Mouse (Mus musculus): ENCODE data around the gene Kcnip4. TPM values are rescaled to one million over a fixed set of nuclear protein-coding genes. Genes with fewer than 3 reads are reported as not detected.

Kcnip4 gene
- polyA plus RNA-seq, 1 experiment, result not detected

DNA sequence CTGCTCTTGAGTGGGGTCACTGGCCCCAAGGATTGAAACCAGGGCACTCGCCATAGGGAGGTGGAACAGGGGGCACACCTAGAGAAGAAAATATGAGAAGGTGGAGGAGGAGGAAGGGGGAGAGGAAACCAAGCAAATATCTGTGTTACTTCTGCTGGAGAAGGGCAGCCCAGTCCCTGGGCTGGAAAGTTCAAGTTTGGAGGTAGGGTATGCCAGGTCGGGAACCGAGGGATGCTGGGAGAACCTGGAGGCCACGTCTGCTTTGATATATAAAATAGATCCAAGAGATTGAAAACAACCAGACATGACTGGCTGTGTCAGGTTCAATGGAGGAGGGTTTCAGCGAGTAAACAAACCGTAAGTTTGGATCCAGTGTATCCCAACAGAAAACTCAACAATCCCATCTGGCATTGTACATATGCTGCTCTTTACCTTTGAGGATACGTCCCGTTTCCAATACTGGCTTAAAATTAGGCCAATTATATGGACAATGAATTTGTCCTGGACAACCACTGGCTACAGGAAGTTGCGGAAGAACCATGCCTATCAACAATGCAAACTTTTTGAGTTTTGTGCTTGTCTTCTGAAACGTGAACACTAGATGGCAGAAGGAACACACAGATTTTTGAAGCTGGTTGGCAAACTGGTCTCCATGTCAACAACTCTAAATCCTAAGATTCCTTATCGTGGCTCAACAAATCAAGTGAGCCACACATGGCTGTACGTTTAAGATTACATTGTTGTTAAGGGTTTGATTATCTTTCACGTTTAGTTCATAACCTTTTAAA, 155.9 kb downstream of the Kcnip4 start:
- H3K27ac ChIP-seq (ENCODE audit: insufficient read depth, low read length), result no peak overlapping the region
- no peak for TF ChIP-seq POLR2A (IDR thresholded peaks at IDR 0.05; ENCODE audit: low read depth, low read length)
- no peak for TF ChIP-seq CTCF (IDR thresholded peaks at IDR 0.05; ENCODE audit: extremely low read depth, insufficient read depth, insufficient read length, insufficient replicate concordance)
- no peaks in the 10 kb centered on the region for H3K27me3 ChIP-seq (ENCODE audit: control insufficient read depth, insufficient read depth, low read length)
- H3K36me3 ChIP-seq (ENCODE audit: control insufficient read depth, insufficient read depth, low read length), result no peaks in the 10 kb centered on the region
- H3K4me1 ChIP-seq (ENCODE audit: control insufficient read depth, insufficient read depth, insufficient read length), result no peaks in the 10 kb centered on the region
- H3K4me3 ChIP-seq (ENCODE audit: extremely low read depth, insufficient read depth, insufficient read length), result no peak overlapping the region
- DNase-seq (ENCODE audit: low read depth in 1 of 2, low spot score in 2 of 2), result no peak
- 48% methylated on average over 13 of the region's 13 CpGs for WGBS

DNA sequence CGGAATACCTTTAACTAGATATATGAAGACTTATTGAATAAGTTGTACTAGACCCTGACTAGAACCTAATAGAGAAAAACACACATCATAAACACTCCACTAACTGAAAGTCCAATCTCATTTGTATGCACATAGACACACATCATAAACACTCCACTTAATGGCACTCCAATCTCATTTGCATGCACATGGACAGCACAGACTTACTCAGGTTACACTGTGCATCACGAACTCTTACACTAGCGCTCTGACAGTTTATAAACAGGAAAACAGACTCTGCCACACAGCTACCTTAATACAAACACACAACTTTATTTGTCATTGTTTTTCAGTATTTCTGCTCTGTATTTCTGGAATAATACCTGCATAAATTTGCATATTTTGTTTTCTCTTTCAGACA, 168.3 kb downstream of the Kcnip4 start:
- no peak overlapping the region for H3K4me3 ChIP-seq (ENCODE audit: extremely low read depth, insufficient read depth, insufficient read length)
- H3K27ac ChIP-seq (ENCODE audit: insufficient read depth, low read length), result no peak overlapping the region
- no peaks in the 10 kb centered on the region for H3K4me1 ChIP-seq (ENCODE audit: control insufficient read depth, insufficient read depth, insufficient read length)
- no peaks in the 10 kb centered on the region for H3K27me3 ChIP-seq (ENCODE audit: control insufficient read depth, insufficient read depth, low read length)
- DNase-seq (ENCODE audit: low read depth in 1 of 2, low spot score in 2 of 2), result no peak
- 83% methylated on average over 3 of the region's 3 CpGs for WGBS
- no peaks in the 10 kb centered on the region for H3K36me3 ChIP-seq (ENCODE audit: control insufficient read depth, insufficient read depth, low read length)
- TF ChIP-seq CTCF (IDR thresholded peaks at IDR 0.05; ENCODE audit: extremely low read depth, insufficient read depth, insufficient read length, insufficient replicate concordance), result no peak
- TF ChIP-seq POLR2A (IDR thresholded peaks at IDR 0.05; ENCODE audit: low read depth, low read length), result no peak

DNA sequence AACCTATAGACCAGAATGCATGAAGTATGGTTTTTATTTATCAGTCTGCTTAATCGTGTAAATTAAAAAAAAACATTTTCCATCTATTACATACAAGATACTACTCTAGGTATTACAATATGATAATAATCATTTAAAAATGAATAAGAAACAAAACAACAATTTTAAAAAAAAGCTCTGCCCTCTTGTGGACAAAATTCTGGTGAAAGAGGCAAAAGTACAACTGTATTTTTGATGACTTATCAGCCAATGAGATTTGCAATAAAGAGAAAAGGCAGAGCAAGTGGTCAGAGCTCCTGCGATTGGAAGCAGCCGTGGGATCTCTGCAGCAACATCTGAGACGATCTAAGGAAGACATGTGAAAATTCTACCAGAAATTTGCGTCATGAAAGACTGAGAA, 172.6 kb downstream of the Kcnip4 start:
- Histone ChIP-seq H3K27me3 (ENCODE audit: control insufficient read depth, insufficient read depth, low read length) (no peaks in the 10 kb centered on the region), H3K4me3 (ENCODE audit: extremely low read depth, insufficient read depth, insufficient read length) (no peak overlapping the region), H3K36me3 (ENCODE audit: control insufficient read depth, insufficient read depth, low read length) (no peaks in the 10 kb centered on the region), H3K4me1 (ENCODE audit: control insufficient read depth, insufficient read depth, insufficient read length) (no peaks in the 10 kb centered on the region), H3K27ac (ENCODE audit: insufficient read depth, low read length) (no peak overlapping the region)
- 79% methylated on average over 5 of the region's 5 CpGs for WGBS
- DNase-seq (ENCODE audit: low read depth in 1 of 2, low spot score in 2 of 2), result no peak
- TF ChIP-seq CTCF (IDR thresholded peaks at IDR 0.05; ENCODE audit: extremely low read depth, insufficient read depth, insufficient read length, insufficient replicate concordance), result no peak
- no peak for TF ChIP-seq POLR2A (IDR thresholded peaks at IDR 0.05; ENCODE audit: low read depth, low read length)

DNA sequence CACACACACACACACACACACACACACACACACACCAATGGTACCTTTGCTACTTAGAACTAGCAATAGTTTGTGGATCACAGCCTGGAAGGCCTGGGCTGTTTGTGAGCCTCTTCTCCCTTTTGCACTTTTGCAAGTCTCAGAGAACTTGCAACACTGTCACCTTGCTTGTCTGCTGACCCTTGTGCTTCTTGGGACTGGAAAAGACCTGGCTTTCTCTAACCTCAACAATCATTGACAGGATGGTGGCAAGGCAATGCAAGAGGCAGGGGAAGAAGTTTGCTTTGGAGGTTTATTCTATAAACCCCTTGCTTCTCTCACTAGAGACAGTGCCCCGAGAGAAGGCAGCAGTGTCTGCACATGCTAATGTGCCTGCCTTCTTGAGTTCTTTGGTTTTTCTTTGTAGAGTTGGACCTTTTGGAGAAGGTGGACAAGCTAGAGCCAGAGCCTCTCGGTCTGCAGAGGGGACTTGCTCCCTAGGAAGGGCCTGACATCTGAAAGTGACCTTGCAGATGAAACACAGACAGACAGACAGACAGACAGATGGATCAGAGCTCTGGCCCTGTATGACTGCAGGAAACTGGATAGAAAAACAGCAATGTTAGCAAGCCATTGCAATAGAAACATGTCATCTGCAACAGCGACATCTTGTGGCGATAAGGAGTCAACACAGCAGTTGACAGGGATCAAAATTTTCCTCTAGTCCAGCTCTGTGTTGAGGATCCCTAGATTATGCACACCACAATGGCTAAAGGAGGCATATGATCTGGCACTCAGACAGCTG, 174.4 kb downstream of the Kcnip4 start:
- H3K27ac ChIP-seq (ENCODE audit: insufficient read depth, low read length), result no peak overlapping the region
- no peak for DNase-seq (ENCODE audit: low read depth in 1 of 2, low spot score in 2 of 2)
- TF ChIP-seq CTCF (IDR thresholded peaks at IDR 0.05; ENCODE audit: extremely low read depth, insufficient read depth, insufficient read length, insufficient replicate concordance) (no peak), POLR2A (IDR thresholded peaks at IDR 0.05; ENCODE audit: low read depth, low read length) (no peak)

DNA sequence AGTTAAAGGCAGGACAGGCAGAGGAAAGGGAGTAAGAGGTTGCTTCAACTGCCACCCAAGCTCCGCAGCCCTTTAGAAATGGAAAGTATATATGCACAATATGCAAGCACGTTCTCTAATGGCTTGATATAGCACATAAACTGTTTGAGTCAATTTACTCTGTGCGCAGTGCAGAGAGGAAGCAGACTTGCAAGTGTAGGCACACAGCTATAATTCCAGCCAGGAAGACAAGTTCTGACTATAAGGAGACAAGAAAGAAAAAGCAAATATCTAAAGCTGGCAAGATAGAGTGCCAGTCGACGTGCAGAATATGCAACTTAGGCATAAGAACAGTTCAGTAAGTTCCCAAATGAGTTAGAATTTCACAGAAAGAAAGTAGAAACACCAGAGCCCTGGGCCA, 175.2 kb downstream of the Kcnip4 start:
- Histone ChIP-seq H3K36me3 (ENCODE audit: control insufficient read depth, insufficient read depth, low read length) (no peaks in the 10 kb centered on the region), H3K4me3 (ENCODE audit: extremely low read depth, insufficient read depth, insufficient read length) (no peak overlapping the region), H3K27ac (ENCODE audit: insufficient read depth, low read length) (no peak overlapping the region), H3K4me1 (ENCODE audit: control insufficient read depth, insufficient read depth, insufficient read length) (no peaks in the 10 kb centered on the region), H3K27me3 (ENCODE audit: control insufficient read depth, insufficient read depth, low read length) (no peaks in the 10 kb centered on the region)
- DNase-seq (ENCODE audit: low read depth in 1 of 2, low spot score in 2 of 2), result no peak
- 91% methylated on average over 5 of the region's 5 CpGs for WGBS
- TF ChIP-seq POLR2A (IDR thresholded peaks at IDR 0.05; ENCODE audit: low read depth, low read length), result no peak
- no peak for TF ChIP-seq CTCF (IDR thresholded peaks at IDR 0.05; ENCODE audit: extremely low read depth, insufficient read depth, insufficient read length, insufficient replicate concordance)

More for the DNA sequence above, 174.4 kb downstream of the Kcnip4 start:
- no peaks in the 10 kb centered on the region for H3K27me3 ChIP-seq (ENCODE audit: control insufficient read depth, insufficient read depth, low read length)
- H3K4me3 ChIP-seq (ENCODE audit: extremely low read depth, insufficient read depth, insufficient read length), result no peak overlapping the region
- WGBS, result 33% methylated on average over 4 of the region's 4 CpGs
- H3K36me3 ChIP-seq (ENCODE audit: control insufficient read depth, insufficient read depth, low read length), result no peaks in the 10 kb centered on the region
- no peaks in the 10 kb centered on the region for H3K4me1 ChIP-seq (ENCODE audit: control insufficient read depth, insufficient read depth, insufficient read length)

DNA sequence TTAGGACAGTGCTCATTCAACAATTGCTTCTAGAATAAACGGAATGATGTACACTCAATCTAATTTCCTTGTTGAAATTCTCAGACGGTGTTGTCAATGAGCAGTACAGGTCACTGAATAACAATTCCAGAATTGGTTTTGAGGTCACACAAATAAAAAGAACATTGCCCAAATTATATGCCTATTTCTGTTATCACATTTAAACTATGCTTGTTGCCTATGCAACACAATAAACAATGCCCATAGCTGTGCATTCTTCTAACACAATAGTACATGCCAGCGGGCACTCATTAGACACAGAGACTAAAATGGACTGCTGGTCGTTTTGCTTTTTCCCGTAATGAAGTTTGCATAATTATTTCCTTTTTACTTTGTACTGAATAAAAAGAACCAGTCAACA, 176.2 kb downstream of the Kcnip4 start:
- H3K27me3 ChIP-seq (ENCODE audit: control insufficient read depth, insufficient read depth, low read length), result no peaks in the 10 kb centered on the region
- no peak overlapping the region for H3K27ac ChIP-seq (ENCODE audit: insufficient read depth, low read length)
- H3K36me3 ChIP-seq (ENCODE audit: control insufficient read depth, insufficient read depth, low read length), result no peaks in the 10 kb centered on the region
- no peak for TF ChIP-seq CTCF (IDR thresholded peaks at IDR 0.05; ENCODE audit: extremely low read depth, insufficient read depth, insufficient read length, insufficient replicate concordance)
- no peak for TF ChIP-seq POLR2A (IDR thresholded peaks at IDR 0.05; ENCODE audit: low read depth, low read length)
- 83% methylated on average over 5 of the region's 5 CpGs for WGBS
- H3K4me3 ChIP-seq (ENCODE audit: extremely low read depth, insufficient read depth, insufficient read length), result no peak overlapping the region
- no peak for DNase-seq (ENCODE audit: low read depth in 1 of 2, low spot score in 2 of 2)
- no peaks in the 10 kb centered on the region for H3K4me1 ChIP-seq (ENCODE audit: control insufficient read depth, insufficient read depth, insufficient read length)
